Mouse (Mus musculus) heart, adult 2 months (tissue): ENCODE data around the gene Vwf. TPM values are rescaled to one million over a fixed set of nuclear protein-coding genes. Genes with fewer than 3 reads are reported as not detected.

Source experiments
- DNase-seq, 2 experiments: peaks; one replicate each; pipeline ENCODE4 v3.0.0; 2021
- H3K27ac ChIP-seq: fragments of 200-600 bp; 2 replicates; pipeline ENCODE4 v1.8.1; 2022
- H3K27me3 ChIP-seq: fragments of 200-500 bp; 2 replicates; pipeline ENCODE4 v1.6.1; 2012; ENCODE audit warnings: mild to moderate bottlenecking, low read length, inconsistent platforms, mixed read lengths; ENCODE audit not compliant: control insufficient read depth, insufficient read depth
- H3K36me3 ChIP-seq: fragments of 200-500 bp; 2 replicates; pipeline ENCODE4 v1.6.1; 2012; ENCODE audit warnings: low read length, inconsistent platforms; ENCODE audit not compliant: control insufficient read depth, insufficient read depth
- H3K4me1 ChIP-seq: fragments of 200-500 bp; 2 replicates; pipeline ENCODE4 v1.6.1; 2011; ENCODE audit warnings: low read length; ENCODE audit not compliant: control insufficient read depth, insufficient read depth
- H3K4me3 ChIP-seq: fragments of 200-600 bp; 2 replicates; pipeline ENCODE4 v1.8.1; 2022
- H3K79me2 ChIP-seq: fragments of 200-500 bp; replicated peaks from 2 replicates; pipeline ENCODE4 v1.6.1; 2012; ENCODE audit warnings: mild to moderate bottlenecking, inconsistent platforms, low read length, moderate library complexity, mixed read lengths; ENCODE audit not compliant: control insufficient read depth, insufficient read depth
- H3K9ac ChIP-seq: fragments of 200-500 bp; 2 replicates; pipeline ENCODE4 v1.6.1; 2012; ENCODE audit warnings: low read depth, mild to moderate bottlenecking, control low read depth, inconsistent platforms, low read length, mixed read lengths
- CTCF ChIP-seq: fragments of 200-600 bp; IDR thresholded peaks from 2 replicates; pipeline ENCODE4 v1.8.1; 2022; ENCODE audit warnings: antibody characterized with exemption, mild to moderate bottlenecking, moderate library complexity
- EP300 ChIP-seq: fragments of 200-500 bp; IDR thresholded peaks from 2 replicates; pipeline ENCODE4 v1.6.1; 2011; ENCODE audit warnings: low read depth, low read length, control low read depth; ENCODE audit not compliant: insufficient read depth
- POLR2A ChIP-seq: fragments of 200-500 bp; IDR thresholded peaks from 2 replicates; pipeline ENCODE4 v1.6.1; 2011; ENCODE audit warnings: mild to moderate bottlenecking, low read depth, low read length, control low read depth; ENCODE audit not compliant: insufficient read depth
- WGBS: fragments of 180-500 bp; shearing (Covaris S2); methylation state at CpG from one replicate; pipeline ENCODE4 v1.1.7; 2018; 5-methylcytosine and 5-hydroxymethylcytosine counted together
- intact Hi-C: fragments of 180-260 bp; cut with DNase I; formaldehyde crosslinking; loops from one replicate; pipeline ENCODE4 v1.15.1; 2025
- polyA plus RNA-seq: library from polyadenylated mRNA; depleted of rRNA; stranded (reverse); fragments of >200 nt; gene quantifications from 2 replicates; pipeline ENCODE4 v1.2.3, GENCODE M21; 2012
- total RNA-seq, 2 experiments: library from RNA; stranded (reverse); gene quantifications; 2 replicates each; pipeline ENCODE4 v1.2.3; 2021

Vwf gene
- total and polyA plus RNA-seq, 3 experiments: 95.8 to 99.8 (median 95.9) TPM

GRCm38 (mm10) chr6:125620764-125621163 lies 74.2 kb downstream of the Vwf start:
- Histone ChIP-seq H3K36me3 (no peaks in the 10 kb centered on the region), H3K9ac (no peak overlapping the region), H3K4me3 (no peak overlapping the region), H3K27ac (no peak overlapping the region), H3K27me3 (no peaks in the 10 kb centered on the region), H3K4me1 (no peaks in the 10 kb centered on the region), H3K79me2 (no peaks in the 10 kb centered on the region)
- peak; percentile 62 for TF ChIP-seq CTCF
- no peak for TF ChIP-seq EP300
- intact Hi-C loops: loop anchor here (5.0 to 10.0 kb wide), 4 partner anchors 334 to 852 kb away; partner anchors contain the start of gene Ntf3
- no peak for DNase-seq
- 43% methylated on average over 6 of the region's 6 CpGs for WGBS

GRCm38 (mm10) chr6:125622434-125622833 lies 75.9 kb downstream of the Vwf start:
- Histone ChIP-seq H3K27ac (no peak overlapping the region), H3K79me2 (no peaks in the 10 kb centered on the region), H3K36me3 (no peaks in the 10 kb centered on the region), H3K4me1 (no peaks in the 10 kb centered on the region), H3K9ac (no peak overlapping the region), H3K27me3 (no peaks in the 10 kb centered on the region), H3K4me3 (no peak overlapping the region)
- DNase-seq: no peak
- peak; percentile 81 for TF ChIP-seq CTCF
- TF ChIP-seq EP300: no peak
- WGBS: 42% methylated on average over 2 of the region's 2 CpGs
- intact Hi-C loops: loop anchor here (2.0 to 10.0 kb wide), 5 partner anchors 38 to 850 kb away; partner anchors contain the start of gene Ntf3

- H3K79me2 ChIP-seq: no peaks in the 10 kb centered on the region
- no peak overlapping the region for H3K4me3 ChIP-seq
- DNase-seq: no peak
- WGBS: 58% methylated on average over 4 of the region's 4 CpGs
- H3K36me3 ChIP-seq: no peaks in the 10 kb centered on the region
- TF ChIP-seq POLR2A (no peak), EP300 (no peak), CTCF (no peak)
- H3K4me1 ChIP-seq: no peaks in the 10 kb centered on the region
- H3K9ac ChIP-seq: no peak overlapping the region
- H3K27me3 ChIP-seq: no peaks in the 10 kb centered on the region
- H3K27ac ChIP-seq: no peak overlapping the region
- intact Hi-C loops: no loop called here
Observed at GRCm38 (mm10) chr6:125640486-125640885, 93.9 kb downstream of the Vwf start.

GRCm38 (mm10) chr6:125641146-125641545 lies 94.6 kb downstream of the Vwf start:
- Histone ChIP-seq H3K4me3 (no peak overlapping the region), H3K9ac (no peak overlapping the region), H3K79me2 (no peaks in the 10 kb centered on the region), H3K27ac (no peak overlapping the region), H3K4me1 (no peaks in the 10 kb centered on the region), H3K27me3 (no peaks in the 10 kb centered on the region), H3K36me3 (no peaks in the 10 kb centered on the region)
- intact Hi-C loops: no loop called here
- TF ChIP-seq POLR2A (no peak), EP300 (no peak), CTCF (no peak)
- no peak for DNase-seq
- 79% methylated on average over 8 of the region's 8 CpGs for WGBS

GRCm38 (mm10) chr6:125648964-125649363 lies 102.4 kb downstream of the Vwf start:
- Histone ChIP-seq H3K79me2 (no peaks in the 10 kb centered on the region), H3K36me3 (no peaks in the 10 kb centered on the region), H3K9ac (no peak overlapping the region), H3K27ac (no peak overlapping the region), H3K4me3 (no peak overlapping the region), H3K4me1 (no peaks in the 10 kb centered on the region), H3K27me3 (no peaks in the 10 kb centered on the region)
- no peak for TF ChIP-seq EP300
- TF ChIP-seq POLR2A: no peak
- no peak for TF ChIP-seq CTCF
- DNase-seq: no peak
- 71% methylated on average over 12 of the region's 12 CpGs for WGBS
- intact Hi-C loops: no loop called here

- 74% methylated on average over 3 of the region's 3 CpGs for WGBS
- Histone ChIP-seq H3K27me3 (no peaks in the 10 kb centered on the region), H3K4me1 (no peaks in the 10 kb centered on the region), H3K27ac (no peak overlapping the region), H3K36me3 (no peaks in the 10 kb centered on the region), H3K9ac (no peak overlapping the region), H3K79me2 (no peaks in the 10 kb centered on the region), H3K4me3 (no peak overlapping the region)
- DNase-seq: no peak
- intact Hi-C loops: no loop called here
- TF ChIP-seq POLR2A (no peak), CTCF (no peak), EP300 (no peak)
Observed at GRCm38 (mm10) chr6:125651335-125651734, 104.8 kb downstream of the Vwf start.

GRCm38 (mm10) chr6:125653416-125653815 lies 106.8 kb downstream of the Vwf start:
- H3K4me1 ChIP-seq: no peaks in the 10 kb centered on the region
- H3K36me3 ChIP-seq: no peaks in the 10 kb centered on the region
- no peak overlapping the region for H3K9ac ChIP-seq
- no peaks in the 10 kb centered on the region for H3K27me3 ChIP-seq
- no peak overlapping the region for H3K27ac ChIP-seq
- intact Hi-C loops: no loop called here
- no peak overlapping the region for H3K4me3 ChIP-seq
- no peak for DNase-seq
- TF ChIP-seq EP300 (no peak), CTCF (no peak), POLR2A (no peak)
- 52% methylated on average over 1 of the region's 1 CpGs for WGBS
- H3K79me2 ChIP-seq: no peaks in the 10 kb centered on the region
